Mouse (Mus musculus) megakaryocyte, embryonic 14.5 days (primary cell): ENCODE data around the gene Bbox1.

Source experiments
- FLI1 ChIP-seq: IDR thresholded peaks from 2 replicates; pipeline ENCODE4 v1.6.1; 2012; ENCODE audit warnings: low read length, inconsistent platforms, mixed read lengths
- GATA1 ChIP-seq: IDR thresholded peaks from 3 replicates; pipeline ENCODE4 v1.6.1; 2012; ENCODE audit warnings: mixed read lengths, low read length, inconsistent platforms, borderline replicate concordance

DNA sequence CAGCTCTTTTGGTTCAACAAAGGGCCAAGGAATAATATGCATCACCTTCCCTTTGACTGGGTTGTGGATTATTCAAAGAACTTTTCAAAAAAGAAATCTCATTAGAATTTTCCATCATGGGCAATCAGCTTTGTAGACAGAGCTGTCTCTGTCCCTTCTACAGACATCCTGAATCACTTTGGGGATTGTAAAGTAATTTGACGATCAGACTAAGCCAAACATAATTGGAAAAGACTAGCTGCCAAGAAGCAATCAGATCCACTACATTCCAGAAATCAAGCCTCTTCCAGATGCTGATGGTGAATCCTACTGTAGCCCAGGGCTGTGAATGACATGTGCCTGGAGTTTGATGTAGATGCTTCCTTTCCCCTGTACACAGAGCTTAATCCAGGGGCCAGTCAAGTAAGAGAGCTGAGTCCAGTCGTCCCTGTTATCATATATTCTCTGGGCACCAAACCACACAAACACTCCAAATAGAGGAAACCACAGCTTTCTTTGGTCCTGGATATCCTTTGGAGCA lies 995 bp downstream of the Bbox1 start:
- TF ChIP-seq GATA1 (no peak), FLI1 (no peak)
